Mouse (Mus musculus) T-helper 2 cell (primary cell): ENCODE data around the gene Krtap5-4.
"Not testable (repeated sequence)": the region's sequence is repeated elsewhere in the genome, so short reads cannot be mapped to it uniquely, and the experiment has no call there.

Source experiments
- in situ Hi-C: fragments of 300-600 bp; cut with MboI, MseI; formaldehyde crosslinking; loops from one replicate; pipeline ENCODE4 v1.15.1; 2025; ENCODE audit warnings: high pct_unique_total_duplicates

Krtap5-4 gene

GRCm38 (mm10) chr7:142321637-142322306, 18.4 kb downstream of the Krtap5-4 start:
- in situ Hi-C loops, result not testable (repeated sequence)

- in situ Hi-C loops, result no loop called here
Measured at GRCm38 (mm10) chr7:142322641-142323040, 19.3 kb downstream of the Krtap5-4 start.

- in situ Hi-C loops, result no loop called here
Measured at GRCm38 (mm10) chr7:142323396-142324117, 20.2 kb downstream of the Krtap5-4 start.

- in situ Hi-C loops, result no loop called here
Measured at GRCm38 (mm10) chr7:142326714-142327445, 23.5 kb downstream of the Krtap5-4 start.

- in situ Hi-C loops, result no loop called here
Measured at GRCm38 (mm10) chr7:142328507-142328906, 25.2 kb downstream of the Krtap5-4 start.

- in situ Hi-C loops, result loop anchor here (5.0 to 10.0 kb wide), 2 partner anchors 255 to 347 kb away; no protein-coding TSS in a partner anchor
Measured at GRCm38 (mm10) chr7:142330271-142330724, 26.9 kb downstream of the Krtap5-4 start.

- in situ Hi-C loops, result loop anchor here (5.0 to 10.0 kb wide), 2 partner anchors 254 to 346 kb away; no protein-coding TSS in a partner anchor
Measured at GRCm38 (mm10) chr7:142331281-142331680, 27.9 kb downstream of the Krtap5-4 start.

- in situ Hi-C loops, result loop anchor here (5.0 to 10.0 kb wide), 2 partner anchors 252 to 345 kb away; no protein-coding TSS in a partner anchor
Measured at GRCm38 (mm10) chr7:142332741-142333140, 29.4 kb downstream of the Krtap5-4 start.

GRCm38 (mm10) chr7:142334246-142334645, 30.9 kb downstream of the Krtap5-4 start:
- in situ Hi-C loops, result loop anchor here (5.0 to 10.0 kb wide), 2 partner anchors 251 to 343 kb away; no protein-coding TSS in a partner anchor

- in situ Hi-C loops, result loop anchor here (5.0 to 10.0 kb wide), 2 partner anchors 102 to 250 kb away; no protein-coding TSS in a partner anchor
Measured at GRCm38 (mm10) chr7:142335151-142335550, 31.8 kb downstream of the Krtap5-4 start.

- in situ Hi-C loops, result no loop called here
Measured at GRCm38 (mm10) chr7:142340269-142340970, 37.1 kb downstream of the Krtap5-4 start.

- in situ Hi-C loops, result no loop called here
Measured at GRCm38 (mm10) chr7:142341564-142342246, 38.4 kb downstream of the Krtap5-4 start.

- in situ Hi-C loops, result no loop called here
Measured at GRCm38 (mm10) chr7:142342247-142342640, 38.9 kb downstream of the Krtap5-4 start.

- in situ Hi-C loops, result no loop called here
Measured at GRCm38 (mm10) chr7:142347542-142347941, 44.2 kb downstream of the Krtap5-4 start.

- in situ Hi-C loops, result no loop called here
Measured at GRCm38 (mm10) chr7:142349308-142349961, 46.1 kb downstream of the Krtap5-4 start.

- in situ Hi-C loops, result no loop called here
Measured at GRCm38 (mm10) chr7:142351569-142351968, 48.2 kb downstream of the Krtap5-4 start.

GRCm38 (mm10) chr7:142353854-142354253, 50.5 kb downstream of the Krtap5-4 start:
- in situ Hi-C loops, result no loop called here
